Mouse (Mus musculus) CD4-positive helper T cell, adult 2 months (primary cell): ENCODE results near the gene Kcnj4.
"Not testable (repeated sequence)": the region's sequence is repeated elsewhere in the genome, so short reads cannot be mapped to it uniquely, and the experiment has no call there.

Experiments used
- DNase-seq: peaks from one replicate; pipeline ENCODE4 v3.0.0-alpha.2; 2012; ENCODE audit warnings: low read depth, missing footprints, low spot score

Kcnj4 gene

GRCm38 (mm10) chr15:79511553-79512320 lies 6.7 kb upstream of the Kcnj4 start:
- DNase-seq: peak; percentile 32

- no peak for DNase-seq
Measured at GRCm38 (mm10) chr15:79510425-79510824, 5.4 kb upstream of the Kcnj4 start.

GRCm38 (mm10) chr15:79509998-79510397 lies 5.0 kb upstream of the Kcnj4 start:
- no peak for DNase-seq

GRCm38 (mm10) chr15:79507055-79507828 lies 2.2 kb upstream of the Kcnj4 start:
- no peak for DNase-seq

GRCm38 (mm10) chr15:79506460-79506859 lies 1.4 kb upstream of the Kcnj4 start:
- no peak for DNase-seq

GRCm38 (mm10) chr15:79505616-79506283 lies 709 bp upstream of the Kcnj4 start:
- DNase-seq: no peak

- no peak for DNase-seq
Measured at GRCm38 (mm10) chr15:79503438-79503837, 1.6 kb downstream of the Kcnj4 start.

GRCm38 (mm10) chr15:79502891-79503341 lies 2.1 kb downstream of the Kcnj4 start:
- no peak for DNase-seq

- no peak for DNase-seq
Measured at GRCm38 (mm10) chr15:79500110-79500509, 4.9 kb downstream of the Kcnj4 start.

GRCm38 (mm10) chr15:79493527-79493926 lies 11.5 kb downstream of the Kcnj4 start:
- DNase-seq: no peak

- DNase-seq: no peak
Measured at GRCm38 (mm10) chr15:79489463-79489862, 15.6 kb downstream of the Kcnj4 start.

- no peak for DNase-seq
Measured at GRCm38 (mm10) chr15:79481181-79481688, 23.8 kb downstream of the Kcnj4 start.

GRCm38 (mm10) chr15:79477227-79477626 lies 27.8 kb downstream of the Kcnj4 start:
- no peak for DNase-seq

- DNase-seq: no peak
Measured at GRCm38 (mm10) chr15:79473638-79474355, 31.2 kb downstream of the Kcnj4 start.

GRCm38 (mm10) chr15:79473042-79473441 lies 32.0 kb downstream of the Kcnj4 start:
- DNase-seq: no peak

- no peak for DNase-seq
Measured at GRCm38 (mm10) chr15:79471095-79471494, 33.9 kb downstream of the Kcnj4 start.

- DNase-seq: no peak
Measured at GRCm38 (mm10) chr15:79470583-79470982, 34.5 kb downstream of the Kcnj4 start.

- DNase-seq: no peak
Measured at GRCm38 (mm10) chr15:79469577-79469976, 35.5 kb downstream of the Kcnj4 start.

GRCm38 (mm10) chr15:79466601-79467286 lies 38.3 kb downstream of the Kcnj4 start:
- DNase-seq: peak; percentile 77

GRCm38 (mm10) chr15:79456546-79456945 lies 48.5 kb downstream of the Kcnj4 start:
- DNase-seq: no peak

GRCm38 (mm10) chr15:79456104-79456503 lies 48.9 kb downstream of the Kcnj4 start:
- DNase-seq: not testable (repeated sequence)
